Mouse (Mus musculus): ENCODE results near the gene Htr5b. TPM values are rescaled to one million over a fixed set of nuclear protein-coding genes. Genes with fewer than 3 reads are reported as not detected.

The Htr5b gene
- polyA plus RNA-seq, 1 experiment from 2014 or later = not detected

DNA sequence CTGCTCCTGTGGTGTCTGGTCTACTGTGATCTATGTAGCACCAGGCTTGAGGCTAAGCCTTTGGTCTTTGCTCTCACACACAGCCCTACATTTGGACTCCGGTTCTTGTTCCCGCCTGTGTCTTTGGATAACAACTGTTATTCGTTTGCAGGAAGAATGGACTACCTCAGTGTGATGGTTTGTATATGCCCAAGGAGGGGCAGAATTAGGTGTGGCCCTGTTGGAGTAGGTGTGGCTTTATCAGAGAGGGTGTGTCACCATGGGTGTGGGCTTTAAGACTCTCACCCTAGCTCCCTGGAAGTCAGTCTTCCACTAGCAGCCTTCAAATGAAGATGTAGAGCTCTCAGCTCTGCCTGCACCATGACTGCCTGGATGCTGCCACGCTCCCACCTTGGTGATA lies 20.4 kb upstream of the Htr5b start:
- H3K27me3 ChIP-seq (replicated peaks; ENCODE audit: control insufficient read depth, insufficient read depth, low read length) = no peaks in the 10 kb centered on the region
- DNase-seq (ENCODE audit: low spot score) (no peak), ATAC-seq (replicated peaks; ENCODE audit: low FRiP score, low TSS enrichment, low read depth) (no peak)
- H3K4me3 ChIP-seq (ENCODE audit: low read depth, low read length) = no peak overlapping the region
- no peak overlapping the region for H3K9ac ChIP-seq (ENCODE audit: low read length)
- WGBS = 84% methylated on average over 4 of the region's 4 CpGs
- peaks cover 23% of the 10 kb centered on the region for H3K36me3 ChIP-seq (ENCODE audit: control insufficient read depth, insufficient read depth, low read length)
- H3K9me3 ChIP-seq (ENCODE audit: control insufficient read depth, low read length) = no peaks in the 10 kb centered on the region
- H3K27ac ChIP-seq (ENCODE audit: low read depth) = no peak overlapping the region
- no peaks in the 10 kb centered on the region for H3K4me1 ChIP-seq (replicated peaks; ENCODE audit: control insufficient read depth, insufficient read depth, low read length)
- H3K4me2 ChIP-seq (ENCODE audit: low read length) = no peak overlapping the region

DNA sequence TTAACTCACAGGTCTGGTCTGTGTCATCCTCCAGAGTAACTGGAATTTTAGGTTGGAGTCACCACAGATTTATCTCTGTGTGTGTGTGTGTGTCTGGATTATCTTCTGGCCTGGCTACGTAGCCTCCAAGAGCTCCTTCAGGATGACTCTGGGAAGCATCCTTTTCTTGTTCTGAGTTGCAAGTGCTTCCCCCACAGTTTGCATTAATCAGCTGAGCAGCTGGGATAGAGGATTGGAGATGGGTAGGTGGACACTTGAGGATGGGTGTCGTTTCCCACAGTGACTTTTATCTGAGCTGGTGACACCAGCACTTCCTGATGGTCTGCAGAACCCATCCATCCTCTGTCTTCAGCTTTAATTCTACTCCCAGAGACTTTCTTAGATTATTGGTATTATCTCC lies 18.6 kb upstream of the Htr5b start:
- Histone ChIP-seq H3K9me3 (ENCODE audit: control insufficient read depth, low read length) (no peaks in the 10 kb centered on the region), H3K4me2 (ENCODE audit: low read length) (no peak overlapping the region), H3K27me3 (replicated peaks; ENCODE audit: control insufficient read depth, insufficient read depth, low read length) (no peaks in the 10 kb centered on the region), H3K36me3 (ENCODE audit: control insufficient read depth, insufficient read depth, low read length) (0 out of 2 replicates have a peak, but pooled peaks cover 7% of the 10 kb centered on the region), H3K4me3 (ENCODE audit: low read depth, low read length) (no peak overlapping the region), H3K9ac (ENCODE audit: low read length) (no peak overlapping the region), H3K4me1 (replicated peaks; ENCODE audit: control insufficient read depth, insufficient read depth, low read length) (no peaks in the 10 kb centered on the region), H3K27ac (ENCODE audit: low read depth) (no peak overlapping the region)
- ATAC-seq (replicated peaks; ENCODE audit: low FRiP score, low TSS enrichment, low read depth) = no peak
- DNase-seq (ENCODE audit: low spot score) = no peak
- 68% methylated on average over 2 of the region's 2 CpGs for WGBS

DNA sequence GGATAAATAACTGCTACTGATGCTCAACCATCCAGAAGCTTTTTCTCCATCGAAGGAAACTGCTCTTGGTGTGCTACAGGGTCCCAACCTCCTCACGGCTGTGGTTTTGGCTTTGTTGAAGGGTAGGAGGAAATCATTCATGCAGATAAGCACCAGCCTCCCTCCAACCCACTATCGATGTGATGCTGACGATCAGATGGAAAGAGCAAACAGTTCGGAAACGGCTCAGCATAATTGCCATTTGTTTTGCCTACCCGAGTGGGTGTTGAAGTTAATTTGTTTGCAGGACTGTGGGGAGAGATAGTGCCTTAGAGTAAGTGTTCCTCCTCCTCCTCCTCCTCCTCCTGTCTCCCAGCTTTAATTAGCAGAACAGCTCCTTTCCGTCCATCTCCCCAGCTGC lies 12.1 kb upstream of the Htr5b start:
- no peak for ATAC-seq (replicated peaks; ENCODE audit: low FRiP score, low TSS enrichment, low read depth)
- H3K9ac ChIP-seq (ENCODE audit: low read length) = no peak overlapping the region
- H3K36me3 ChIP-seq (ENCODE audit: control insufficient read depth, insufficient read depth, low read length) = no peaks in the 10 kb centered on the region
- H3K9me3 ChIP-seq (ENCODE audit: control insufficient read depth, low read length) = no peaks in the 10 kb centered on the region
- H3K4me1 ChIP-seq (replicated peaks; ENCODE audit: control insufficient read depth, insufficient read depth, low read length) = no peaks in the 10 kb centered on the region
- H3K4me2 ChIP-seq (ENCODE audit: low read length) = no peak overlapping the region
- H3K4me3 ChIP-seq (ENCODE audit: low read depth, low read length) = no peak overlapping the region
- 65% methylated on average over 8 of the region's 8 CpGs for WGBS
- no peak overlapping the region for H3K27ac ChIP-seq (ENCODE audit: low read depth)
- no peak for DNase-seq (ENCODE audit: low spot score)
- no peaks in the 10 kb centered on the region for H3K27me3 ChIP-seq (replicated peaks; ENCODE audit: control insufficient read depth, insufficient read depth, low read length)

DNA sequence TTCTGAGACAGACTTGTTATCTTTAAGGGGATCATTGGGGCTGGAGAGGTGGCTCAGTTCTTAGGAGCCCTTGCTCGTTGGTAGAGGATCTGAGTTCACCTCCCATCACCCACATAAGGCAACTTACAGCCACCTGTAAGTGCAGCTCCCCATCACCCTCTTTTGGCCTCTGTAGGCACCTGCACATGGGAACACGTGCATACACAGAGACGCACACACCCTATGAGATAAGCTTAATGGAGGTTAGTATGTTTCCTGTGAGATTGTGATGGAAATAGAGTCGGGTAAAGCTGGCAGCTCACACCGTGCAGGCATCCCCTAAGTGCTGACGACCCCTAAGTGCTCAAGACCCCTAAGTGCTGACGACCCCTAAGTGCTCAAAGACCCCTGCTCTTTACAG lies 3.2 kb upstream of the Htr5b start:
- ATAC-seq (replicated peaks; ENCODE audit: low FRiP score, low TSS enrichment, low read depth) (no peak), DNase-seq (ENCODE audit: low spot score) (no peak)
- no peaks in the 10 kb centered on the region for H3K9me3 ChIP-seq (ENCODE audit: control insufficient read depth, low read length)
- peaks cover 25% of the 10 kb centered on the region for H3K27me3 ChIP-seq (replicated peaks; ENCODE audit: control insufficient read depth, insufficient read depth, low read length)
- H3K9ac ChIP-seq (ENCODE audit: low read length) = no peak overlapping the region
- no peak overlapping the region for H3K27ac ChIP-seq (ENCODE audit: low read depth)
- H3K4me2 ChIP-seq (ENCODE audit: low read length) = no peak overlapping the region
- no peak overlapping the region for H3K4me3 ChIP-seq (ENCODE audit: low read depth, low read length)
- no peaks in the 10 kb centered on the region for H3K36me3 ChIP-seq (ENCODE audit: control insufficient read depth, insufficient read depth, low read length)
- WGBS = 72% methylated on average over 7 of the region's 7 CpGs
- H3K4me1 ChIP-seq (replicated peaks; ENCODE audit: control insufficient read depth, insufficient read depth, low read length) = peaks cover 7% of the 10 kb centered on the region

DNA sequence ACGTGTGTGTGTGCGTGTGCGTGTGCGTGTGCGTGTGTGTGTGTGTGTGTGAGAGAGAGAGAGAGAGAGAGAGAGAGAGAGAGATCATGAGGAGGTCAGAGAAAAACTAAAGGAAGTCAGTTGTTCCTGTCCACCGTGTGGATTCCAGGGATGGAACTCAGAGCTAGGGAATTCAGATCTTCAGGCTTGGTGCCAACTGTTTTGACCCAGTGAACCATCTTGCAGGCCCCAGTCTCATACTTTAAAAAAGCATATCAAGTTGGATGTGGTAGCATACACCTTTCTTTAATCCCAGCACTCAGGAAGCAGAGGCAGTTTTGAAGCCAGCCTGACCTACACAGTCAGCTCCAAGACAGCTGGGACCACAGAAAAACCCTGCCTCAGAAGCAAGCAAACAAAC lies 1.0 kb upstream of the Htr5b start:
- no peak for DNase-seq (ENCODE audit: low spot score)
- H3K9ac ChIP-seq (ENCODE audit: low read length) = no peak overlapping the region
- H3K27me3 ChIP-seq (replicated peaks; ENCODE audit: control insufficient read depth, insufficient read depth, low read length) = peaks cover 27% of the 10 kb centered on the region
- H3K9me3 ChIP-seq (ENCODE audit: control insufficient read depth, low read length) = no peaks in the 10 kb centered on the region
- peaks cover 7% of the 10 kb centered on the region for H3K4me1 ChIP-seq (replicated peaks; ENCODE audit: control insufficient read depth, insufficient read depth, low read length)
- H3K4me3 ChIP-seq (ENCODE audit: low read depth, low read length) = no peak overlapping the region
- 81% methylated on average over 6 of the region's 6 CpGs for WGBS
- H3K27ac ChIP-seq (ENCODE audit: low read depth) = no peak overlapping the region
- H3K36me3 ChIP-seq (ENCODE audit: control insufficient read depth, insufficient read depth, low read length) = no peaks in the 10 kb centered on the region
- no peak overlapping the region for H3K4me2 ChIP-seq (ENCODE audit: low read length)
- ATAC-seq (replicated peaks; ENCODE audit: low FRiP score, low TSS enrichment, low read depth) = no peak

DNA sequence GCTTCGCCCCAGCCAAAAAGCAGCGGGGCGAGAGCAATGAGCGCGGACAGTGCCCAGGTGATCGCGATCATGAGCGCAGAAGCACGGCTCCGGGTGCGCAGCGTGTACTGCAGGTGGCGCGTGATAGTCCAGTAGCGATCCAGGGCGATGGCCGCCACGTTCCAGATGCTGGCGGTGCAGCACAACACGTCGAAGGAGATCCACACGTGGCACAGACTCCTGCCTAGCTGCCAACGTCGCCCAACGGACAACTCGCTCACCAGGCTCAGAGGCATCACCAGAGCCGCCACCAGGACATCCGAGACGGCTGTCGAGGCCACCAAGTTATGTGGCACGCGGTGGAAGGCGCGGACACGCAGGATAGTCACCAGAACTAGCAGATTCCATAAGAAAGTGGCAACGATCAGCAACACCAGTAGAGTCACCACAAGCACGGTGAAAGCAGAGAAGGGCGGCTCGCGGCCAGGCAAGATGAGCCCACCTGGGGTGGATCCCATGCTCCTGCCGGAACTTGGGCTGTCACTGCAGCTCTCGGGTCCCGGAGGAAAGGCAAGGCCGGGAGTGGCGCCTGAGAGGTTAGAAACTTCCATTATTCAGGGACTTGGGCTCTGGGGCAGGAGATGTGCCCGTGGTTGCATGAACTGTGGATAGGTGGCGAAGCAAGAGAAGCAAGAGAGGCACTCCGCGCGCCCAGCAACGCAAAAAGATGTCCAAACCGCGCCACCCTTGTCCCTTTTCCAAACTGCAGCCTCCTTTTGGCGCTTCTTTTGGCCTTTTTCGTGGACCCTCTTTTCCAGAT lies 466 bp downstream of the Htr5b start:
- Histone ChIP-seq H3K4me1 (replicated peaks; ENCODE audit: control insufficient read depth, insufficient read depth, low read length) (peaks cover 7% of the 10 kb centered on the region), H3K36me3 (ENCODE audit: control insufficient read depth, insufficient read depth, low read length) (no peaks in the 10 kb centered on the region), H3K27ac (ENCODE audit: low read depth) (no peak overlapping the region), H3K27me3 (replicated peaks; ENCODE audit: control insufficient read depth, insufficient read depth, low read length) (peaks cover 27% of the 10 kb centered on the region), H3K9ac (ENCODE audit: low read length) (no peak overlapping the region), H3K4me3 (ENCODE audit: low read depth, low read length) (peak overlapping the region; percentile 21), H3K9me3 (ENCODE audit: control insufficient read depth, low read length) (no peaks in the 10 kb centered on the region), H3K4me2 (ENCODE audit: low read length) (peak overlapping the region; percentile 58)
- DNase-seq (ENCODE audit: low spot score) (peak; percentile 57), ATAC-seq (replicated peaks; ENCODE audit: low FRiP score, low TSS enrichment, low read depth) (peak; percentile 51; the same call in 1 of the 2 replicates)
- 15% methylated on average over 55 of the region's 55 CpGs for WGBS

DNA sequence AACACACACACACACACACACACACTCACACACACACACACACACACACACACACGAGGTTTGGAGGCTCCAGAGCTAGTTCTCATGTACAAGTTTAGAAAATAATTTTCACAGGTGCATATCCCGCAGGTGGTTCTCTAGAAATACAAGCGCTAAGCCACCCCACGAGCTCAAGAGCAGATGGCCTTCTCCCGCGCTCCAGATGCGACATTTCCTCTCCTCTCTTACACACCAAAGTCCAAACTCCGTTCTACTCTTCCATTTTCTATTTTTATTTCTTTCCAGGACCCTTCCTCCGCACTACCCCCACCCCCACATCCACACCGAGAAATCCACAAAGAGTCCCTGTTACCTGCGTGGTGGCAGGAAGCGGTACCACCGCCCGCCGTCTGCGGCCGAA lies 1.2 kb downstream of the Htr5b start:
- Histone ChIP-seq H3K27ac (ENCODE audit: low read depth) (no peak overlapping the region), H3K9me3 (ENCODE audit: control insufficient read depth, low read length) (no peaks in the 10 kb centered on the region), H3K4me3 (ENCODE audit: low read depth, low read length) (peak overlapping the region; percentile 21; the same call in 1 of the 2 replicates), H3K27me3 (replicated peaks; ENCODE audit: control insufficient read depth, insufficient read depth, low read length) (peaks cover 27% of the 10 kb centered on the region), H3K4me1 (replicated peaks; ENCODE audit: control insufficient read depth, insufficient read depth, low read length) (peaks cover 7% of the 10 kb centered on the region), H3K4me2 (ENCODE audit: low read length) (peak overlapping the region; percentile 58), H3K9ac (ENCODE audit: low read length) (no peak overlapping the region), H3K36me3 (ENCODE audit: control insufficient read depth, insufficient read depth, low read length) (no peaks in the 10 kb centered on the region)
- WGBS = 42% methylated on average over 17 of the region's 17 CpGs
- ATAC-seq (replicated peaks; ENCODE audit: low FRiP score, low TSS enrichment, low read depth) (0 out of 2 replicates have a peak, but pooled peaks have one; percentile 25), DNase-seq (ENCODE audit: low spot score) (peak; percentile 52)

DNA sequence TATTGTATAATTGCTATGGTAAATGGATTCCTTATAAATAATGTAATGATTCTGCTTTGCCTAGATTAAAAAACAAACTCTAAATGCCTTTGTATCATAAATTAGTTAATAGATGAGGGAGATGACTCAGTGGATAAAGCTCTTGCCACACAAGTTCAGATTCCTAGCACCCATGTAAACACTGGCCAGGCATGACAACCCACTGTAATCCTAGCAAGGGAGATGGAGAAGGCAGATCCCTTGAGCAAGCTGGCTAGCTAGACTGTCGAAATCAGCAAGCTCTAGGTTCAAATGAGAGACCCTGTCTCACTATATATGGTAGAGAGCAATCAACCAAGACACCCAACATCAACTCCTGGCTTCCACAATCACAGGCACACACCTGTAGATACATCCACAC lies 9.7 kb downstream of the Htr5b start:
- DNase-seq (ENCODE audit: low spot score) (no peak), ATAC-seq (replicated peaks; ENCODE audit: low FRiP score, low TSS enrichment, low read depth) (no peak)
- H3K36me3 ChIP-seq (ENCODE audit: control insufficient read depth, insufficient read depth, low read length) = no peaks in the 10 kb centered on the region
- no peaks in the 10 kb centered on the region for H3K9me3 ChIP-seq (ENCODE audit: control insufficient read depth, low read length)
- H3K4me2 ChIP-seq (ENCODE audit: low read length) = no peak overlapping the region
- no peak overlapping the region for H3K9ac ChIP-seq (ENCODE audit: low read length)
- H3K27me3 ChIP-seq (replicated peaks; ENCODE audit: control insufficient read depth, insufficient read depth, low read length) = no peaks in the 10 kb centered on the region
- H3K4me3 ChIP-seq (ENCODE audit: low read depth, low read length) = no peak overlapping the region
- WGBS = 84% methylated on average over 1 of the region's 1 CpGs
- H3K27ac ChIP-seq (ENCODE audit: low read depth) = no peak overlapping the region
- H3K4me1 ChIP-seq (replicated peaks; ENCODE audit: control insufficient read depth, insufficient read depth, low read length) = no peaks in the 10 kb centered on the region

DNA sequence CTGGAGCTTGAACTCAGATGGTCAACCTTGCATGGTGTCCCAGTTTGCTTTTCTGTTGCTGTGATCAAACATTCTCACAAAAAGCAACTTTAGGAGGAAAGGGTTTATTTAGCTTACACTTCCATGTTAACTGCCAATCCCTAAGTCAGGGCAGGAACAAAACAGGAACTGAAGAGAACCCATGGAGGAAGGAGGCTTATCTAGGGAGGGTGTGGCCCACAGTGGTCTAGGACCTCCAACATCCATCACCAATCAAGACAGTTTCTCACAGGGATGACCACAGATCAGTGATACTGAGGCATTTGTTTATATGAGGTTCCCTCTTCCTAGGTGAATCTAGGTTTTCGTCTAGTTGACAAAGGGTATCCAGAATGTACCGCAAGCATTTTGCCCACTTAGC lies 16.3 kb downstream of the Htr5b start:
- H3K9me3 ChIP-seq (ENCODE audit: control insufficient read depth, low read length) = no peaks in the 10 kb centered on the region
- no peak for DNase-seq (ENCODE audit: low spot score)
- H3K27ac ChIP-seq (ENCODE audit: low read depth) = no peak overlapping the region
- ATAC-seq (replicated peaks; ENCODE audit: low FRiP score, low TSS enrichment, low read depth) = no peak
- whole genome bisulfite sequencing = 85% methylated on average over 2 of the region's 2 CpGs
- H3K4me2 ChIP-seq (ENCODE audit: low read length) = no peak overlapping the region
- H3K27me3 ChIP-seq (replicated peaks; ENCODE audit: control insufficient read depth, insufficient read depth, low read length) = no peaks in the 10 kb centered on the region
- no peaks in the 10 kb centered on the region for H3K36me3 ChIP-seq (ENCODE audit: control insufficient read depth, insufficient read depth, low read length)
- no peak overlapping the region for H3K9ac ChIP-seq (ENCODE audit: low read length)
- H3K4me3 ChIP-seq (ENCODE audit: low read depth, low read length) = no peak overlapping the region
- no peaks in the 10 kb centered on the region for H3K4me1 ChIP-seq (replicated peaks; ENCODE audit: control insufficient read depth, insufficient read depth, low read length)

Data from intestine, embryonic 14.5 days (tissue).